Mouse (Mus musculus) liver, adult 2 months (tissue): ENCODE results near the gene Hes3. TPM values are rescaled to one million over a fixed set of nuclear protein-coding genes. Genes with fewer than 3 reads are reported as not detected.

ENCODE experiments used
- DNase-seq: peaks from one replicate; pipeline ENCODE4 v3.0.0-alpha.2; 2011; ENCODE audit warnings: low read depth, low spot score; ENCODE audit errors: extremely low read depth
- H3K27ac ChIP-seq: fragments of 200-500 bp; replicated peaks from 2 replicates; pipeline ENCODE4 v1.5.1; 2012; ENCODE audit warnings: low read depth, mild to moderate bottlenecking, control low read depth, inconsistent platforms, low read length; ENCODE audit not compliant: insufficient read depth
- H3K27me3 ChIP-seq: fragments of 200-500 bp; 2 replicates; pipeline ENCODE4 v1.6.1; 2012; ENCODE audit warnings: mild to moderate bottlenecking, moderate library complexity, low read length, inconsistent platforms; ENCODE audit not compliant: control insufficient read depth, insufficient read depth
- H3K36me3 ChIP-seq: fragments of 200-500 bp; 2 replicates; pipeline ENCODE4 v1.6.1; 2012; ENCODE audit warnings: low read length, inconsistent platforms; ENCODE audit not compliant: control insufficient read depth, insufficient read depth
- H3K4me1 ChIP-seq: fragments of 200-500 bp; 2 replicates; pipeline ENCODE4 v1.6.1; 2011; ENCODE audit warnings: low read length; ENCODE audit not compliant: control insufficient read depth, insufficient read depth
- H3K4me3 ChIP-seq: fragments of 200-500 bp; 2 replicates; pipeline ENCODE4 v1.5.1; 2011; ENCODE audit warnings: low read depth, mild to moderate bottlenecking, control low read depth, low read length, moderate library complexity; ENCODE audit not compliant: insufficient read depth
- H3K79me2 ChIP-seq: fragments of 200-500 bp; 2 replicates; pipeline ENCODE4 v1.6.1; 2012; ENCODE audit warnings: inconsistent platforms, mild to moderate bottlenecking, low read length, moderate library complexity; ENCODE audit not compliant: control insufficient read depth, insufficient read depth
- H3K9ac ChIP-seq: fragments of 200-500 bp; 2 replicates; pipeline ENCODE4 v1.6.1; 2012; ENCODE audit warnings: low read depth, mild to moderate bottlenecking, control low read depth, inconsistent platforms, low read length
- CTCF ChIP-seq: fragments of 200-500 bp; IDR thresholded peaks from 2 replicates; pipeline ENCODE4 v1.5.1; 2011; ENCODE audit warnings: low read depth, low read length, control low read depth
- POLR2A ChIP-seq: fragments of 200-500 bp; IDR thresholded peaks from 2 replicates; pipeline ENCODE4 v1.6.1; 2011; ENCODE audit warnings: low read length, control low read depth; ENCODE audit not compliant: insufficient read depth; ENCODE audit errors: extremely low read depth
- WGBS: fragments of 180-500 bp; shearing (Covaris S2); methylation state at CpG from one replicate; pipeline ENCODE4 v1.1.7; 2018; 5-methylcytosine and 5-hydroxymethylcytosine counted together
- polyA plus RNA-seq: library from polyadenylated mRNA; depleted of rRNA; stranded (reverse); fragments of >200 nt; gene quantifications from 2 replicates; pipeline ENCODE4 v1.2.3, GENCODE M21; 2012
- total RNA-seq: library from RNA; depleted of rRNA; stranded (reverse); fragments of >200 nt; gene quantifications from 2 replicates; pipeline ENCODE4 v1.2.3, GENCODE M21; 2014

Hes3 gene
- total and polyA plus RNA-seq, 2 experiments: not detected

- Histone ChIP-seq H3K27me3 (no peaks in the 10 kb centered on the region), H3K4me1 (peaks cover 10% of the 10 kb centered on the region), H3K36me3 (peaks cover 7% of the 10 kb centered on the region; the same call in 1 of the 2 replicates), H3K9ac (peak overlapping the region; percentile 35), H3K27ac (peak overlapping the region; percentile 30), H3K4me3 (peak overlapping the region; percentile 41), H3K79me2 (peaks cover 13% of the 10 kb centered on the region; the same call in 1 of the 2 replicates)
- no peak for TF ChIP-seq POLR2A
- no peak for TF ChIP-seq CTCF
- WGBS: 45% methylated on average over 16 of the region's 16 CpGs
- no peak for DNase-seq
Observed at GRCm38 (mm10) chr4:152324641-152325562, 33.4 kb upstream of the Hes3 start.

GRCm38 (mm10) chr4:152321464-152321863 is 30.0 kb upstream of the Hes3 start:
- Histone ChIP-seq H3K36me3 (no peaks in the 10 kb centered on the region), H3K9ac (no peak overlapping the region), H3K79me2 (peaks cover 7% of the 10 kb centered on the region; the same call in 1 of the 2 replicates), H3K27ac (no peak overlapping the region), H3K4me1 (peaks cover 8% of the 10 kb centered on the region), H3K27me3 (no peaks in the 10 kb centered on the region), H3K4me3 (no peak overlapping the region)
- TF ChIP-seq CTCF (no peak), POLR2A (no peak)
- DNase-seq: peak; percentile 53
- WGBS: 48% methylated on average over 5 of the region's 5 CpGs

- Histone ChIP-seq H3K79me2 (no peaks in the 10 kb centered on the region), H3K27ac (no peak within 1 kb of the TSS), H3K4me3 (peak within 1 kb of the TSS; percentile 6; the same call in 1 of the 2 replicates), H3K9ac (peak within 1 kb of the TSS; percentile 12; the same call in 1 of the 2 replicates), H3K36me3 (no peaks in the 10 kb centered on the region), H3K4me1 (peaks cover 3% of the 10 kb centered on the region; the same call in 1 of the 2 replicates), H3K27me3 (no peaks in the 10 kb centered on the region)
- DNase-seq: peak; percentile 26
- 9% methylated on average over 26 of the region's 26 CpGs for WGBS
- TF ChIP-seq CTCF: peak; percentile 75
- TF ChIP-seq POLR2A: no peak
Observed at GRCm38 (mm10) chr4:152318517-152319234, 27.2 kb upstream of the Hes3 start, which contains the start of gene Rnf207. Gene Rnf207, minus strand, starts transcription at chr4:152318993.

- Histone ChIP-seq H3K4me3 (no peak overlapping the region), H3K9ac (no peak overlapping the region), H3K36me3 (no peaks in the 10 kb centered on the region), H3K4me1 (peaks cover 3% of the 10 kb centered on the region; the same call in 1 of the 2 replicates), H3K27me3 (peaks cover 4% of the 10 kb centered on the region; the same call in 1 of the 2 replicates), H3K27ac (no peak overlapping the region), H3K79me2 (no peaks in the 10 kb centered on the region)
- TF ChIP-seq CTCF: no peak
- no peak for TF ChIP-seq POLR2A
- no peak for DNase-seq
- 85% methylated on average over 6 of the region's 6 CpGs for WGBS
Observed at GRCm38 (mm10) chr4:152317631-152318033, 26.2 kb upstream of the Hes3 start.

GRCm38 (mm10) chr4:152315498-152316213 is 24.2 kb upstream of the Hes3 start:
- Histone ChIP-seq H3K4me1 (peaks cover 3% of the 10 kb centered on the region; the same call in 1 of the 2 replicates), H3K4me3 (no peak overlapping the region), H3K36me3 (no peaks in the 10 kb centered on the region), H3K79me2 (no peaks in the 10 kb centered on the region), H3K27me3 (peaks cover 14% of the 10 kb centered on the region; the same call in 1 of the 2 replicates), H3K9ac (no peak overlapping the region), H3K27ac (no peak overlapping the region)
- 3% methylated on average over 43 of the region's 43 CpGs for WGBS
- DNase-seq: no peak
- TF ChIP-seq POLR2A (no peak), CTCF (no peak)
